Mouse (Mus musculus): ENCODE measurements at regions not wholly inside any gene's neighbourhood (a gene's known extent, or its start where the extent isn't known, plus 50 kb on each side); places are given as distances from the start of the nearest gene placed in this dataset.

DNA sequence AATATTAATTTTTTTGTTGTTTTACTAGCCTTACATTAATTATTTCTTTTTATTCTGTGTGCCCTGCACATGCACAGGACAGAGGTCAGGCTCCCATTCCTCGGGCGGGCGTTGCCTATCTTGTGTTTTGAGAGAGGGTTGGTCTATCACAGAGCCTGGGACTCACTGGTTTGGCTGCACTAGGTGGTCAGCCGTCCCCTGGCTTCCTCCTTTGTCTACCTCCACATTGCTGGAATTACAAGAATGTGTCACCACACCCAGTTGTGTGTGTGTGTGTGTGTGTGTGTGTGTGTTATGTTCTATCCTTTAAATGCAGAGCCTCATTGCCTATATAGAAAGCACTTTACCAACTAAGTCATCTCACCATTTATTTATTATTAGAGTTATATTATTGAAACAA is 478.5 kb downstream of the Zfp704 start:
- H3K4me3 ChIP-seq: no peak overlapping the region
- H3K4me1 ChIP-seq: no peaks in the 10 kb centered on the region
- ATAC-seq (ENCODE audit: low FRiP score, low read depth): no peak
- WGBS: 75% methylated on average over 4 of the region's 4 CpGs
- H3K9me3 ChIP-seq: no peaks in the 10 kb centered on the region
- H3K36me3 ChIP-seq: no peaks in the 10 kb centered on the region
- H3K9ac ChIP-seq (replicated peaks): no peak overlapping the region
- no peak overlapping the region for H3K4me2 ChIP-seq (replicated peaks)
- H3K27ac ChIP-seq (replicated peaks): no peak overlapping the region
- no peaks in the 10 kb centered on the region for H3K27me3 ChIP-seq

DNA sequence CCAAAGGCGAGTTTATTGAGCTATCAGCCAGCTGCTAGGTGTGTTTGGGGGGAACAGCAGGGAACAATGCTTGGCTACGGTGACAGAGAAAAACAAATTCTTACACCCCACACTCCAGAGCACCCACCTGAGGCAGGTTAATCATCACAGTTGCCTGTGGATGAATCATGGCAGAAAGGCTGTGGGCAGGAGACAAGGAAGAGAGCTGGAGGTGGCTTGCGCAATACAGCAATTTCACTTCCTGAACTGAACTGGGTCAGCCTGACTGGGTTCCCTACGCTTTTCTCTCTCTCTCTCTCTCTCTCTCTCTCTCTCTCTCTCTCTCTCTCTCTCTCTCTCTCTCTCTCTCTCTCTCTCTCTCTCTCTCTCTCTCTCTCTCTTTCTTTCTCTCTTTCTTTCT is 481.5 kb downstream of the Zfp704 start:
- ATAC-seq (ENCODE audit: low FRiP score, low read depth): no peak
- Histone ChIP-seq H3K4me1 (no peaks in the 10 kb centered on the region), H3K9ac (replicated peaks) (no peak overlapping the region), H3K27me3 (no peaks in the 10 kb centered on the region), H3K27ac (replicated peaks) (no peak overlapping the region), H3K36me3 (no peaks in the 10 kb centered on the region), H3K4me2 (replicated peaks) (no peak overlapping the region), H3K9me3 (no peaks in the 10 kb centered on the region), H3K4me3 (no peak overlapping the region)
- 92% methylated on average over 4 of the region's 4 CpGs for WGBS

GRCm38 (mm10) chr3:9123079-9123478 is 486.8 kb downstream of the Zfp704 start:
- H3K4me3 ChIP-seq: no peak overlapping the region
- no peak for ATAC-seq (ENCODE audit: low FRiP score, low read depth)
- H3K9me3 ChIP-seq: no peaks in the 10 kb centered on the region
- no peaks in the 10 kb centered on the region for H3K36me3 ChIP-seq
- no peak overlapping the region for H3K9ac ChIP-seq (replicated peaks)
- H3K4me1 ChIP-seq: no peaks in the 10 kb centered on the region
- H3K4me2 ChIP-seq (replicated peaks): no peak overlapping the region
- H3K27me3 ChIP-seq: no peaks in the 10 kb centered on the region
- WGBS: 73% methylated on average over 5 of the region's 5 CpGs
- H3K27ac ChIP-seq (replicated peaks): no peak overlapping the region

- H3K4me2 ChIP-seq (replicated peaks): no peak overlapping the region
- no peak overlapping the region for H3K4me3 ChIP-seq
- WGBS: 88% methylated on average over 3 of the region's 3 CpGs
- H3K27ac ChIP-seq (replicated peaks): no peak overlapping the region
- H3K27me3 ChIP-seq: no peaks in the 10 kb centered on the region
- no peak for ATAC-seq (ENCODE audit: low FRiP score, low read depth)
- H3K9ac ChIP-seq (replicated peaks): no peak overlapping the region
- H3K9me3 ChIP-seq: no peaks in the 10 kb centered on the region
- H3K36me3 ChIP-seq: no peaks in the 10 kb centered on the region
- no peaks in the 10 kb centered on the region for H3K4me1 ChIP-seq
Observed at GRCm38 (mm10) chr3:9117913-9118312, 492.0 kb downstream of the Zfp704 start.

DNA sequence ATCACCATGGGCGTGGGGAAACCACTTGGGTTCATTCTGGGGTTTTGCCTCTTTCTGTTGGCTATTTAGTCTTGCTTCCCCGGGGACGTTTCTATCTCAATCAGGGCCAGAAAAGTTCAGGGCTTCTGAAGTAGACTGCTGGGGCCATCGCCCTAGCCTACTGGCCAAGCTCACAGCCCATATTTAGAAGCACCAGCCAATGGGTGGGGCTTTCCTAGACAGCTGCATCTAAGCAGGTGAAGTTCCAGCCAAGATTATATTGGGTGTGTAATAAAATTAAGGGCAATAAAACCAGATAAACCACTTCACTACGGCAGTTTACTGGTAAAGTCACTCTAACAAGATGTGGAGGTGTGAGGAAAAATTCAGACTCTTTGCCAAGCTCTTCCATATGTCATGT is 496.5 kb downstream of the Zfp704 start:
- Histone ChIP-seq H3K27me3 (peaks cover 7% of the 10 kb centered on the region; the same call in 1 of the 2 replicates), H3K36me3 (no peaks in the 10 kb centered on the region), H3K9me3 (no peaks in the 10 kb centered on the region), H3K4me2 (replicated peaks) (no peak overlapping the region), H3K4me3 (no peak overlapping the region), H3K9ac (replicated peaks) (no peak overlapping the region), H3K4me1 (no peaks in the 10 kb centered on the region), H3K27ac (replicated peaks) (no peak overlapping the region)
- no peak for ATAC-seq (ENCODE audit: low FRiP score, low read depth)
- WGBS: 92% methylated on average over 5 of the region's 5 CpGs

- H3K27me3 ChIP-seq: peaks cover 7% of the 10 kb centered on the region; the same call in 1 of the 2 replicates
- no peak overlapping the region for H3K4me3 ChIP-seq
- no peak overlapping the region for H3K27ac ChIP-seq (replicated peaks)
- H3K4me1 ChIP-seq: no peaks in the 10 kb centered on the region
- no peak overlapping the region for H3K9ac ChIP-seq (replicated peaks)
- 32% methylated on average over 11 of the region's 11 CpGs for WGBS
- H3K9me3 ChIP-seq: no peaks in the 10 kb centered on the region
- H3K36me3 ChIP-seq: no peaks in the 10 kb centered on the region
- ATAC-seq (ENCODE audit: low FRiP score, low read depth): no peak
- H3K4me2 ChIP-seq (replicated peaks): no peak overlapping the region
Observed at GRCm38 (mm10) chr3:9110741-9111140, 499.1 kb downstream of the Zfp704 start.

GRCm38 (mm10) chr3:9109991-9110390 is 499.9 kb downstream of the Zfp704 start:
- no peak for ATAC-seq (ENCODE audit: low FRiP score, low read depth)
- 32% methylated on average over 8 of the region's 8 CpGs for WGBS
- Histone ChIP-seq H3K27ac (replicated peaks) (no peak overlapping the region), H3K27me3 (peaks cover 7% of the 10 kb centered on the region; the same call in 1 of the 2 replicates), H3K4me1 (no peaks in the 10 kb centered on the region), H3K9me3 (no peaks in the 10 kb centered on the region), H3K36me3 (no peaks in the 10 kb centered on the region), H3K9ac (replicated peaks) (no peak overlapping the region), H3K4me3 (no peak overlapping the region), H3K4me2 (replicated peaks) (no peak overlapping the region)

DNA sequence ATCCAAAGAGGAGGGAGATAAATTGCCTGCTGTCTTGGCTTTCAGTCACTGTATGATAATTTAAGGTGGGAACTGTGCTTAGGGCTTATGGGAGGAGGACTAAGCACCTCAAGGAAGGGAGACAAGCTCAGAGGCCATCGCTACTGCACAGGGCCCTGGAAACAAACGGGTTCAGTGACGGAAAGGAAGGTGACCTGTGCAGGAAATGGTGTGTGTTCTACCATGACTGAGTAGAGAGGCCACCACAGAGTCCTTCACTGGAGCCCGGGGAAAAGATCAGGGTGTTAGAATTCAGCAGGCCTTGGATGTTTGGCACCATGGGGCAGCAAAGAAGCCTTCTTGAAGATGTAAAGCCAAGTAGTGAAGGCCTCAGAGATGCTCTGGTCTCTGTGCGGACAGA is 500.4 kb downstream of the Zfp704 start:
- no peaks in the 10 kb centered on the region for H3K36me3 ChIP-seq
- no peak overlapping the region for H3K4me3 ChIP-seq
- no peak overlapping the region for H3K4me2 ChIP-seq (replicated peaks)
- no peaks in the 10 kb centered on the region for H3K4me1 ChIP-seq
- no peak overlapping the region for H3K27ac ChIP-seq (replicated peaks)
- no peak for ATAC-seq (ENCODE audit: low FRiP score, low read depth)
- H3K9me3 ChIP-seq: no peaks in the 10 kb centered on the region
- 89% methylated on average over 5 of the region's 5 CpGs for WGBS
- peaks cover 7% of the 10 kb centered on the region; the same call in 1 of the 2 replicates for H3K27me3 ChIP-seq
- H3K9ac ChIP-seq (replicated peaks): no peak overlapping the region

DNA sequence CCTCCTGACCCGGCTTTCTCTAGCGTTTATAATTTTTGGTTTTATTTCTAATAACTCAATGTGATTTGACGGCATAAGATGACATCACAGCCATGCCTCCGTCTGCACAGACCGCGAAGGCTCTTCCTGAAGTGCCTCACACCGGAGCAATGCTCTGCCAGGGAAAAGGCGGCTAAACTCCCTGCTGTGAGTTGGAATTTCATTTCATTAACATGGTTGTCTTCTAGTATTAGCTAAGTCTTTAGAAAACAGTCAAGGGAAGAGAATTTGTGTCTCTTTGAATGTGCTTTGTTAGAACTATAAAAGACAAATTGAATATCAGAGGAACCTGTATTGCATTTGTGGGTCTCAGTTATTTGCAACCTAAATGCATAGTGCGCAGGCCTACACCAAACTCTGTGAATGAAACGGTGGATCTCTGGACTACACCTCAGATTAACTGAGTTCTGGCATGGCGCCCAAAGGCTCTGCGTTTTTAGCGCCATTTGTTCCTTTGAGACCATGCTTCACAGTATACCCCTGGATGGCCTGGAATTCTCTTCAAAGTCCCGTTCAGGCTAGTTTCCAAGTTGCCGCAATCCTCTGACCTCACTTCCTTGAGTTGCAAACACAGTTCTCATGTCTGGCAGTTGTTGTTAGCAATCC is 502.0 kb downstream of the Zfp704 start:
- 66% methylated on average over 15 of the region's 15 CpGs for WGBS
- no peaks in the 10 kb centered on the region for H3K4me1 ChIP-seq
- H3K9ac ChIP-seq (replicated peaks): no peak overlapping the region
- no peak overlapping the region for H3K4me2 ChIP-seq (replicated peaks)
- no peak for ATAC-seq (ENCODE audit: low FRiP score, low read depth)
- H3K4me3 ChIP-seq: no peak overlapping the region
- no peak overlapping the region for H3K27ac ChIP-seq (replicated peaks)
- H3K9me3 ChIP-seq: no peaks in the 10 kb centered on the region
- peaks cover 7% of the 10 kb centered on the region; the same call in 1 of the 2 replicates for H3K27me3 ChIP-seq
- H3K36me3 ChIP-seq: no peaks in the 10 kb centered on the region

DNA sequence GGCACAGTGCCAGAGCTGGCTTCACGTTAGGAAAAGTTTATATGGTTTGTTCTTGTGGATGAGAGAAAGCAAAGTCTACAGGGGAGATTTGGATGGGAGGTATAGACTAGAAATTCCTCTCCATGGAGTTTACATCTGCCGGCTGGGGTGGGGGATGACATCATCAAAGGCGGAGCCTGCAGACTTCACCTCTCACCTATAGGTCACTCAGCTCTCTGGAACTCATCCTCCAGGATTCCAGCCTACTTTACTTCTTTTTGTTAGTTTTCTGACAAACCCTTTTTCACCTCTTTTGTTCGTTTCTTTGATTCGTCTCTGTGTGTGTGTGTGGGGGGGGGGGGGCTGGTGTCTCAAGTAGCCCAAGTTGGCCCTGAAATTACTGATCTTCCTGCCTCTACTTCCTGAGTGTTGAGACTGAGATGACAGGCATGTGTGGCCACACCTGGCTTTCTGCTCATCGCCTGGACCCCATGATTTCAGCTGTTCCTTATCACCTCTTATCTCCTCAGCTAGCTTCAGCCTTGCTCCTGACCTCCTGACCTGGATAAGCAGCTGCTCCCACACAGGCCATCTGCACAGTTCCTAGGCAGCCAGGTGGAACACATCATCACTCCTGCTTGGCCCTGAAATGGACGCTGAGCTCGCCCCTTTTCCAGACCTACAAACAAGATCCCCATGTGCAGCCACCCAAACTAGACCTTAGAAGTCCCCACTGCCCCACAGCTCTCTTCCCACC is 504.5 kb downstream of the Zfp704 start:
- 66% methylated on average over 8 of the region's 8 CpGs for WGBS
- no peaks in the 10 kb centered on the region for H3K9me3 ChIP-seq
- H3K4me3 ChIP-seq: no peak overlapping the region
- no peak overlapping the region for H3K27ac ChIP-seq (replicated peaks)
- no peaks in the 10 kb centered on the region for H3K36me3 ChIP-seq
- ATAC-seq (ENCODE audit: low FRiP score, low read depth): no peak
- no peaks in the 10 kb centered on the region for H3K4me1 ChIP-seq
- H3K4me2 ChIP-seq (replicated peaks): no peak overlapping the region
- H3K27me3 ChIP-seq: peaks cover 4% of the 10 kb centered on the region; the same call in 1 of the 2 replicates
- H3K9ac ChIP-seq (replicated peaks): no peak overlapping the region

- no peaks in the 10 kb centered on the region for H3K4me1 ChIP-seq
- no peak overlapping the region for H3K4me3 ChIP-seq
- no peak for ATAC-seq (ENCODE audit: low FRiP score, low read depth)
- no peaks in the 10 kb centered on the region for H3K36me3 ChIP-seq
- no peak overlapping the region for H3K9ac ChIP-seq (replicated peaks)
- no peak overlapping the region for H3K27ac ChIP-seq (replicated peaks)
- no peaks in the 10 kb centered on the region for H3K9me3 ChIP-seq
- WGBS: 88% methylated on average over 6 of the region's 6 CpGs
- no peaks in the 10 kb centered on the region for H3K27me3 ChIP-seq
- no peak overlapping the region for H3K4me2 ChIP-seq (replicated peaks)
Observed at GRCm38 (mm10) chr3:9103456-9103855, 506.4 kb downstream of the Zfp704 start.

- 60% methylated on average over 3 of the region's 3 CpGs for WGBS
- no peak overlapping the region for H3K4me2 ChIP-seq (replicated peaks)
- no peaks in the 10 kb centered on the region for H3K36me3 ChIP-seq
- H3K4me3 ChIP-seq: no peak overlapping the region
- no peaks in the 10 kb centered on the region for H3K9me3 ChIP-seq
- no peaks in the 10 kb centered on the region for H3K27me3 ChIP-seq
- H3K4me1 ChIP-seq: no peaks in the 10 kb centered on the region
- no peak overlapping the region for H3K27ac ChIP-seq (replicated peaks)
- H3K9ac ChIP-seq (replicated peaks): no peak overlapping the region
- ATAC-seq (ENCODE audit: low FRiP score, low read depth): no peak
Observed at GRCm38 (mm10) chr3:9101240-9101639, 508.6 kb downstream of the Zfp704 start.
